Mouse (Mus musculus): ENCODE results near the gene 3300002I08Rik.
A peak's percentile ranks its signal among the peaks of the same experiment; 100 is the strongest.
"Not testable (repeated sequence)": the region's sequence is repeated elsewhere in the genome, so short reads cannot be mapped to it uniquely, and the experiment has no call there.

Gene 3300002I08Rik

DNA sequence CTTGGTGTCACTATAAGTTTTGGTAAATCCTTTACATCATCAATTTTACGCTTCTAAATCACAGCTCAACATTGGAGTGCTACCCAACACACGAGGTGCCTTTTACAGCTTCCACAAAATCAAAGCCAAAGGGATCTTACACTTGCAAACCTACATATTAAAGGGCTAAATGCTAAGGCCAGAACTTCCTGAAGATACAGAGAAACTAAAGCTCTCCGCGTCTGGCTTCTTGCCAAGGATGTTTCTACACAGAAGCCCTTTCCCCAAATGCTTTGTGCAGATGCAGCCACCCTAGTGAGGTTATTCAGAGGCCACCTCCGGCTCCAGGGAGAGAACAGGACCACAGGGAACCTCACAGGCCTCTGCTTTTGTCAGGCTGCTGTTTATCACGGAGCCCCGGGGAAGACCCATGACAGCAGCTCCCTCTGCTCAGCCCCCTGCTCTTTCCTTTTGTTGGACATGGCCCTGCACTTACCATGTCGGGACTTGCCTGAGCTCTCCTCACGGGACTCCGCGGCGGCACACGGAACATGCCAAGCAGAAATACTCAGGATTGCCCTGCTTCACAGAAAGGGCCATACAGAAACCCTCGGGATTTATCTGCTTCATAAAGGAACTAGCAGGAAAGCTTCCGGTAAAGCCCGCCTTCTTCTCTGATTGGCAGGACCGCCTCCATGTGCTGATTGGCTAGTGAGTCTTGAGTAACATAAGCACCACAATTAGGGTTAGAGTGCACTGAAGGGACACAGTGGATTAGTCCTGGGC, at the start of gene 3300002I08Rik:
3300002I08Rik (minus strand) TSS at position 653 of the 765 bp plus-strand sequence.
- peak; percentile 31 for DNase-seq (ENCODE audit: low spot score)

DNA sequence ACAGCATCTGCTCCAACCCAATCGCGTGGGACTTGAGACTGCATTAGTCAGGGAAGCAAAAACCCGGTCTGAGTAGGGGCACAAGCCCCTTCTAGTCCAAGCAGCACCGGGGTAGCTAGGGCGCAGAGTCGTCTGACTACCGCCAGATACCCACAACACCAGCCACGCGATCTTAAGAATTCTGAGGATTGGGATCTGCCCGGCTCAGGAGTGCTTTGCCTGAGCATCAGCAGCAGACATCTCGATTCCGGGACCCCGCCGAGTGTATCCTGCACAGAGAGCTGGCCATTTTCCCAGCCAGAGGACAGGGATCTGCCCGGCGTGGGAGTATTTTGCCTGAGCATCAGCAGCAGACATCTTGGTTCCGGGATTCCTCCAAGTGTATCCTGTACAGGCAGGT, 49.6 kb upstream of the 3300002I08Rik start:
- DNase-seq (ENCODE audit: low spot score) = not testable (repeated sequence)

DNA sequence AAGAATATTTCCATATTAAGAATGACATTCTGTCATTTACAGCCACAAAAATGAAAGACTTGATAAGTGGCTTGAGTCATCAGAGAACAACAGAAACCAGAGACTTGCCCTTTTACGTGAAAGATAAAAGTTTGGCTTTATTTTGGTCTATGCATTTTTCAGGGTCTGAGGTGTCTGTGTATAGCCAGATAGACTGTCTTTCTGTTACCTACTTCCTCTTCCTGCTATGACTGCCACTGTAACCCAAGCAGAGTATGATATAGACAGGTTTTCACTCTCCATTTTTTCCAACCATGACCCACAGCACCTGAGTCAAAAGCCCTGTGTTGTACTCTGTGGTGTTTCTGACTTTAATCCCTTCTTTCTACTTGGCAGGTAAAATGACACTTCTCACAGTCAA, 27.6 kb upstream of the 3300002I08Rik start:
- no peak for DNase-seq (ENCODE audit: low spot score)

DNA sequence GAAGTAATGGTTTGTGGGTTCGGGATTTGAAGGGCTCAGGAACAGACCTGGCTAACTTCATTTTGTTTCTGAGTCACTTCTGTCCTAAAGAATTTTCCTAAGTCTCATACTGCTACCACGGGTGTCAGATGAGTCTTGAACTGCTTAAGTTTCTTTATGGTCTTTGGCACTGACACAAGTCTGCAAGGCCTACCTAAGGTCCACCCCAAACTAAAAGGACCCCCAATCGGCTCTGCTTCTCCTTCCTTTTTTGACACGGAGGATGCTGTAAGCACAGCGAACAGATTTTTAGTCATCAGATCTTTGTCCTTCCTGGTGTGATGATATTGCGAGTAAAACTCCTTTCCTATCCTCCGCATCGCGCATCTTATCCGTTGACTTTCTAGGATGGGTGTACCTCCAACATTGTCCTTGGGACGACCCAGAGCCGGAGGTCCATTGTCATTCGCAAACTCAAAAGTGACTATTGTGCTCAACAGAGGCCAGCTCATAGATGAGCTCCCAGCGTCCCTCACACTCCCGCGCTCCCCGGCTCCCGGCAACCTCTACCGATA, 23.1 kb upstream of the 3300002I08Rik start:
- DNase-seq (ENCODE audit: low spot score) = not testable (repeated sequence)

DNA sequence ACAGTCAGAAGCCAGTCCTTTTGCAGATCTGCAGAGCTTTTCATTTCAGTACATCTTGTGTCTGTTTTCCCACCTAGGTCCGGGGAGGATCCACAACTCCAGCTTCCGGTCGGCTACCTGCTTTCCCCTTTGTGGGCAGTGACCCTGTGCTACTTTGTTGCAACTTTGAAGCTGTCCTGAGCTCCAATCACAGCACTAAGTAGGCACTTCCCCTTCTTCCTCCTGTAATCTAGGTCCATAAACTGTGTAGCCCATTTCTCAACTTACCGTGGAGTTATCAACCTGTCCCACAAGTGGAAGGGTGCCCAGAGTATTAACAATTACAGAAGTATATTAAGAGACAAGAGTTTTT, 289 bp upstream of the 3300002I08Rik start:
- no peak for DNase-seq (ENCODE audit: low spot score)

DNA sequence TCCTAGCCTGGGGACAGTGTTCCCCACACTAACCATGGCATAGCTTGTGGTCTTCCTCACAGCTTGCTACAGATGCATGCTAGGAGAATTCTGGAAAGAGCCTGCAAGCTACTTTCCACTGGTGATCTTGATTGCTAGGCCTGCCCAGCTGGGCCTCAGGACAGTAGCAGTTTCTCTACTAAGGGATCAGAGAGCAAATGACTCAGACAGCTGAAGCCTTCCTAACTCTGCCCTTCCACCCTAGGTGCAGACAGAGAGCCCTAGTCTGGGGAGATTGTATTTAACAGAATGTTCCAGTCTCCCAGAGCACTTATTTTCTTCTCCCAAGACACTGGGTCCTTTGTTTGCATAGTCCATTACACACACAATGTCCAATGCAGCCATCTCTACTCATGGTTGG, 5.4 kb downstream of the 3300002I08Rik start:
- DNase-seq (ENCODE audit: low spot score) = not testable (repeated sequence)

DNA sequence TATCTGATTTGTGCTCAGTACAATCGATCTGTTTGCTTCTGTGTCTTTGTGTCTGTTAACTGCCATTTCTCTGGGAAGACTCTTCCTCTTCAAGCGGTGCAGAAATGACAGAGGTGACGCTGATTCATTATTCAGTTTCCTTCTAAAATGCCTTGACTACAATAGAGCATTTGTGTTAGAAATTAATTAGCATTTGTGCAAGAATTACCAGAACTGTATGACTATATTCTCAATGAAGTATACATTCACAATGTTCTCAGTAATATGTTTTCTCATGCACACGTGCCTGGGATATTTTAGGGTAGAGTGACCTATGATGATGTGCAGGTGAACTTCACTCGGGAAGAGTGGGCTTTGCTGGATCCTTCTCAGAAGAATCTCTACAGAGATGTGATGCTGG, 39.2 kb downstream of the 3300002I08Rik start, which contains the start of gene Gm10130:
Gm10130 (plus strand) TSS at position 301 of the 400 bp plus-strand sequence.
- no peak for DNase-seq (ENCODE audit: low spot score)

DNA sequence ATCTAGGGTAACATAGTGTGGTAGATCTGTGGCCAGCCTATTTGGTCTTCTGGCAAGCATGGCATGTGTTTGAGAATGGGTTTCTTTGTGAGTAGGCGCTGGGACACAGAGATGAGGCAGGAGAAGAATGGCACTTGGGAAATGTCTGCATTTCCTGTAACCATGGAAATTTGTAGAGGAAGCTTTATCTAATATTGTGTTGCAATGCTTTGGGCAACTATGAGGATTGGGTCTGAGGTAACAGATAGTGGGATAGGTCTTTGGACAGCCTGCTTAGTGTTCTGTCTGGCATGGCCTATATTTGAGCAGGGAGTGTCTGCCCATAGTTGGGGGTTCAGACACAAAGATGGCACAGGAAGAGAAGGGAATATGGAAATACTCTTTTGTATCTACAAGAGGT, 43.6 kb downstream of the 3300002I08Rik start:
- no peak for DNase-seq (ENCODE audit: low spot score)

DNA sequence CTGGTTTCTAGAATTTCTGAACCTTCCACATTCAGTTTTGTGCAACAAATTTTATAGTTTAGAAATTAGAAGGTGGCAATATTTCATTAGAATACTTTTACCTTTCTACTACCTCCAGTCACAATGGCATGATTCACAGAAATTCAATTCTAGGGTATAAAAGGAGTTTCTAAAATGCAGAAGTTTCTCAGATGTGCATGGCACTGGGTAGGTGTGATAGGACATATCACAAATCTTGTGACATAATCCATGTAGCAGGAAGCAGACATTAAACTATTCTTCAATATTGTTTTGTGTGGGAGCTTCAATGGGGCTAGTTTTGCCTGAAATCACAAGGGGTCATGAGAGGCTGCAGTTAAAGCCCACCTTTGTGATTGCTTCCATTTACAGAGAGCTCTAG, 46.4 kb downstream of the 3300002I08Rik start:
- no peak for DNase-seq (ENCODE audit: low spot score)

DNA sequence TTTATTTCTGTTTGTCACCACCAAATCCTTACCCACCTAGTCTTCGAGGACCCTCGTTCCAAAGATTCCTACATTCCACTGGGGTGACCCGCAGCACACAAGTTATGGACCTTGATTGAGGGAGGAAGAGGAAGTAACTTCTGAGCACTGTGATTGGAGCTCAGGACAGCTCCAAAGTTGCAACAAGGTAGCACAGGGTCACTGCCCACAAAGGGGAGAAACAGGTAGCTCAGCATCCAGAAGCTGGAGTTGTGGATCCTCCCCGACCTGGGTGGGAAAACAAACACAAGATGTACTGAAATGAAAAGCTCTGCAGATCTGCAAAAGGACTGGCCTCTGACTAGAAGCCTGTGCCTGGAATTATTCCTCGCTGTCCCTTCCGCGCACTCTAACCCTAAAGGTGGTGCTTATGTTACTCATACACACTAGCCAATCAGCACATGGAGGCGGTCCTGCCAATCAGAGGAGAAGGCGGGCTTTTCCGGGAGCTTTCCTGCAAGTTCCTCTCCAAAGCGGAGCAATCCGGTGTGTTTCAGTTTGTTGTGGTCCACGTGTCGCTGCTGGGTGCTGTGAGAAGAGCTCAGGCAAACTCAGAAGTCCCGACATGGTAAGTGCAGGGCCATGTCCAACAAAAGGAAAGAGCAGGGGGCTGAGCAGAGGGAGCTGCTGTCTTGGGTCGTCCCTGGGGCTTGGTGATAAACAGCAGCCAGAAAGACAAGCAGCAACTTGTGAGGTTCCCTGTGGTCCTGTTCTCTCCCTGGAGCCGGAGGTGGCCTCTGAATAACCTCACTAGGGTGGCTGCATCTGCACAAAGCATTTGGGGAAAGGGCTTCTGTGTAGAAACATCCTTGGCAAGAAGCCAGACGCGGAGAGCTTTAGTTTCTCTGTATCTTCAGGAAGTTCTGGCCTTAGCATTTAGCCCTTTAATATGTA, 51.3 kb downstream of the 3300002I08Rik start:
- peak; percentile 67 for DNase-seq (ENCODE audit: low spot score)

DNA sequence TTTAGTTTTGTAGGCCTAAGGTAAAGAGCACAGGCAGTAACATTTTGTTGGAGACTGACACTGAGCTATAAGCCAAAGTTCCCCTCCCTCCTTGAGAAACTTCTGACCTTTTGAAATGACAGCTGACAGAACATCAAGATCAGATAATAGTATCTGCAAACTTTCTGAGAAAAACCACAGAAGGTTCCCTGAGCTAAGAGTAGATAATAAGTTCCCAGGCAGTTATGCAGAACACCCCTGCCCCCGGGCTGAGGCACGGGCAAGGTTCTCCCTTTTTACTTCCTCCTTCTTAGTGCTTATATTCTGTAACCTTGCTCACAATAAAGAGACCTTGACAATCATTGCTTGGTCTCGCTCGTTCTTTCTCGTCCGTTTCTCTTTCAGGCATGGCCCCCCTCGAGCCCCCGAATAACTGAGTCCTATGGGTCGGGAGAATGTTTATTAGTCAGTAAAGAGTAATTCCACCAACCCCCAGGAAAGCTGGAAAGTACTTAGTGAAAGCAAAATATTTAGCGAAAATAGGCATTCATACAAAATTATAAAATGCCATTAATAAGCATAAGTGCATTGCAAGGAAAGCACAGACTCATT, 55.3 kb downstream of the 3300002I08Rik start:
- peak; percentile 25 for DNase-seq (ENCODE audit: low spot score)

DNA sequence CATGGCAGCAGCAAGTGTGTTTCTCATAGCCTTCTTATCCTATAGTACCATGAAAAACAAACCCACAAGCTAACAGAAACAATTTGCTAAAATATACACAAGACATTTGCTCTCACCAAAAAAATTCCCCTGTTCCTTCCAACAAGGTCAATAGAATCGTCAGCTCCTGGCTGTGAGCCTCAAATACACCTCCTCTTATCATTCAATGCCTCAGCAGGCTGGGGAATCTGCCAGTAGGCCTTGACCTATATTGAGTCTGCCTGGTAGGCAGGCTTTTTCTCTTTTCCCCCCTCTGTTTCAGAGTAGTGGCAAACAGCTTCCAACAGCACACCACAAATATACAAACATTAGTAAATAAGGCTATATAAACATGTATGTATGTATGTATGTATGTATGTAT, 63.5 kb downstream of the 3300002I08Rik start:
- DNase-seq (ENCODE audit: low spot score) = no peak

DNA sequence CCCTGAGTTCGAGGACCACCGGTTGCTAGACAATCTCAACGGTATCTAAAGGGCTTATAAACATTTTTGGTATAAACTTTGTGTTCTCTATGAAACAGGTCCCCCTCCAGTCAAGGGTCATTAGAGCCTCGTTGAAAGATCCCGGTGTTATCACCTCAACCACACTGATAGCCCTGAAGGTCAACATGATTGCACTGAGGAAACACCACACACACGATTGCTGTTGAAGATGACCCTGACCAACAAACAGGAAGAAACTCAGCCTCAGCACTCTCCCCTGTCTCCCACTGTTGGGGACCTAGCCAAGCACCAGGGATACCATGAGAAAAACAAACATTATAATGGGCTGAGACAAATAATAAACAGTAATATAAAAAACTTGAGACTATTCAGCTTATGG, 68.9 kb downstream of the 3300002I08Rik start:
- no peak for DNase-seq (ENCODE audit: low spot score)
